Mouse (Mus musculus): ENCODE measurements around the gene Lrp1.

- TF ChIP-seq CTCF (IDR thresholded peaks at IDR 0.05; ENCODE audit: borderline replicate concordance, extremely low read depth, insufficient read depth, insufficient read length): no peak
- no peak for TF ChIP-seq POLR2A (IDR thresholded peaks at IDR 0.05; ENCODE audit: borderline replicate concordance, extremely low read depth, insufficient read depth, insufficient read length, poor library complexity, severe bottlenecking)
Observed at GRCm38 (mm10) chr10:127548236-127548635, 72.7 kb downstream of the Lrp1 start.
